Mouse (Mus musculus) lung, adult 2 months (tissue): Measurements from ENCODE around the gene Gm17359.

ENCODE experiments used
- CTCF ChIP-seq: fragments of 200-500 bp; IDR thresholded peaks from 2 replicates; pipeline ENCODE4 v1.5.1; 2011; ENCODE audit warnings: mild to moderate bottlenecking, low read length, control low read depth; ENCODE audit not compliant: insufficient read depth
- POLR2A ChIP-seq: fragments of 200-500 bp; IDR thresholded peaks from 2 replicates; pipeline ENCODE4 v1.6.1; 2011; ENCODE audit warnings: low read depth, mild to moderate bottlenecking, control low read depth, low read length, borderline replicate concordance; ENCODE audit errors: extremely low read depth

- TF ChIP-seq CTCF, result no peak
- no peak for TF ChIP-seq POLR2A
Measured at GRCm38 (mm10) chr3:79340737-79341136, 4.3 kb downstream of the Gm17359 start.
